Mouse (Mus musculus): Measurements from ENCODE around the gene Hoxb7. TPM values are rescaled to one million over a fixed set of nuclear protein-coding genes. Genes with fewer than 3 reads are reported as not detected.

The Hoxb7 gene
- polyA plus RNA-seq, 1 experiment from 2014 or later, result 8.3 TPM

- peak overlapping the region; percentile 8; the same call in 1 of the 2 replicates for H3K9ac ChIP-seq (ENCODE audit: low read length)
- H3K4me2 ChIP-seq (ENCODE audit: low read depth, low read length), result peak overlapping the region; percentile 50
- no peak for ATAC-seq (ENCODE audit: insufficient read depth, low FRiP score)
- H3K4me3 ChIP-seq (replicated peaks; ENCODE audit: low read length), result no peak overlapping the region
- WGBS, result 29% methylated on average over 3 of the region's 3 CpGs
- no peaks in the 10 kb centered on the region for H3K9me3 ChIP-seq (replicated peaks; ENCODE audit: control insufficient read depth, low read length)
- 0 out of 2 replicates have a peak overlapping the region, but pooled peaks have one; percentile 14 for H3K27ac ChIP-seq (ENCODE audit: low read length)
- H3K27me3 ChIP-seq (ENCODE audit: control insufficient read depth, insufficient read depth, low read length), result peaks cover 73% of the 10 kb centered on the region
- H3K4me1 ChIP-seq (ENCODE audit: control insufficient read depth, insufficient read depth, low read length), result peaks cover 26% of the 10 kb centered on the region
- no peaks in the 10 kb centered on the region for H3K36me3 ChIP-seq (ENCODE audit: control insufficient read depth, insufficient read depth, low read length)
Measured at GRCm38 (mm10) chr11:96297428-96297827, 11.0 kb downstream of the Hoxb7 start.

GRCm38 (mm10) chr11:96297968-96298635 is 11.7 kb downstream of the Hoxb7 start:
- peak overlapping the region; percentile 1; the same call in 1 of the 2 replicates for H3K27ac ChIP-seq (ENCODE audit: low read length)
- peaks cover 26% of the 10 kb centered on the region for H3K4me1 ChIP-seq (ENCODE audit: control insufficient read depth, insufficient read depth, low read length)
- ATAC-seq (ENCODE audit: insufficient read depth, low FRiP score), result no peak
- peak overlapping the region; percentile 58 for H3K4me3 ChIP-seq (replicated peaks; ENCODE audit: low read length)
- H3K27me3 ChIP-seq (ENCODE audit: control insufficient read depth, insufficient read depth, low read length), result peaks cover 74% of the 10 kb centered on the region
- H3K36me3 ChIP-seq (ENCODE audit: control insufficient read depth, insufficient read depth, low read length), result no peaks in the 10 kb centered on the region
- H3K9ac ChIP-seq (ENCODE audit: low read length), result no peak overlapping the region; the same call in 1 of the 2 replicates
- H3K4me2 ChIP-seq (ENCODE audit: low read depth, low read length), result peak overlapping the region; percentile 87
- H3K9me3 ChIP-seq (replicated peaks; ENCODE audit: control insufficient read depth, low read length), result no peaks in the 10 kb centered on the region
- WGBS, result 20% methylated on average over 11 of the region's 11 CpGs

GRCm38 (mm10) chr11:96298895-96299667 is 12.7 kb downstream of the Hoxb7 start:
- peaks cover 26% of the 10 kb centered on the region for H3K4me1 ChIP-seq (ENCODE audit: control insufficient read depth, insufficient read depth, low read length)
- H3K4me2 ChIP-seq (ENCODE audit: low read depth, low read length), result peak overlapping the region; percentile 87
- peak overlapping the region; percentile 73 for H3K27ac ChIP-seq (ENCODE audit: low read length)
- peak overlapping the region; percentile 81 for H3K9ac ChIP-seq (ENCODE audit: low read length)
- peak overlapping the region; percentile 58 for H3K4me3 ChIP-seq (replicated peaks; ENCODE audit: low read length)
- WGBS, result under 1% methylated on average over 66 of the region's 66 CpGs
- peaks cover 68% of the 10 kb centered on the region for H3K27me3 ChIP-seq (ENCODE audit: control insufficient read depth, insufficient read depth, low read length)
- no peaks in the 10 kb centered on the region for H3K36me3 ChIP-seq (ENCODE audit: control insufficient read depth, insufficient read depth, low read length)
- peak; percentile 32; the same call in 1 of the 2 replicates for ATAC-seq (ENCODE audit: insufficient read depth, low FRiP score)
- H3K9me3 ChIP-seq (replicated peaks; ENCODE audit: control insufficient read depth, low read length), result no peaks in the 10 kb centered on the region

GRCm38 (mm10) chr11:96299781-96300180 is 13.4 kb downstream of the Hoxb7 start:
- Histone ChIP-seq H3K36me3 (ENCODE audit: control insufficient read depth, insufficient read depth, low read length) (no peaks in the 10 kb centered on the region), H3K9me3 (replicated peaks; ENCODE audit: control insufficient read depth, low read length) (no peaks in the 10 kb centered on the region), H3K4me2 (ENCODE audit: low read depth, low read length) (peak overlapping the region; percentile 87), H3K9ac (ENCODE audit: low read length) (peak overlapping the region; percentile 81), H3K4me1 (ENCODE audit: control insufficient read depth, insufficient read depth, low read length) (peaks cover 26% of the 10 kb centered on the region), H3K27me3 (ENCODE audit: control insufficient read depth, insufficient read depth, low read length) (peaks cover 61% of the 10 kb centered on the region), H3K27ac (ENCODE audit: low read length) (peak overlapping the region; percentile 73), H3K4me3 (replicated peaks; ENCODE audit: low read length) (peak overlapping the region; percentile 58)
- 8% methylated on average over 9 of the region's 9 CpGs for WGBS
- ATAC-seq (ENCODE audit: insufficient read depth, low FRiP score), result no peak

GRCm38 (mm10) chr11:96300354-96301063 is 14.1 kb downstream of the Hoxb7 start:
- H3K27me3 ChIP-seq (ENCODE audit: control insufficient read depth, insufficient read depth, low read length), result peaks cover 57% of the 10 kb centered on the region
- no peak for ATAC-seq (ENCODE audit: insufficient read depth, low FRiP score)
- WGBS, result 4% methylated on average over 35 of the region's 35 CpGs

GRCm38 (mm10) chr11:96301064-96301431 is 14.6 kb downstream of the Hoxb7 start:
- 25% methylated on average over 10 of the region's 10 CpGs for WGBS
- ATAC-seq (ENCODE audit: insufficient read depth, low FRiP score), result no peak
- Histone ChIP-seq H3K9me3 (replicated peaks; ENCODE audit: control insufficient read depth, low read length) (no peaks in the 10 kb centered on the region), H3K4me1 (ENCODE audit: control insufficient read depth, insufficient read depth, low read length) (peaks cover 19% of the 10 kb centered on the region), H3K27me3 (ENCODE audit: control insufficient read depth, insufficient read depth, low read length) (peaks cover 57% of the 10 kb centered on the region), H3K27ac (ENCODE audit: low read length) (peak overlapping the region; percentile 73; the same call in 1 of the 2 replicates), H3K4me2 (ENCODE audit: low read depth, low read length) (peak overlapping the region; percentile 87), H3K36me3 (ENCODE audit: control insufficient read depth, insufficient read depth, low read length) (no peaks in the 10 kb centered on the region), H3K9ac (ENCODE audit: low read length) (peak overlapping the region; percentile 81), H3K4me3 (replicated peaks; ENCODE audit: low read length) (peak overlapping the region; percentile 58)

More at GRCm38 (mm10) chr11:96300354-96301063, 14.1 kb downstream of the Hoxb7 start:
- Histone ChIP-seq H3K4me1 (ENCODE audit: control insufficient read depth, insufficient read depth, low read length) (peaks cover 24% of the 10 kb centered on the region), H3K27ac (ENCODE audit: low read length) (peak overlapping the region; percentile 73), H3K4me2 (ENCODE audit: low read depth, low read length) (peak overlapping the region; percentile 87), H3K9me3 (replicated peaks; ENCODE audit: control insufficient read depth, low read length) (no peaks in the 10 kb centered on the region), H3K4me3 (replicated peaks; ENCODE audit: low read length) (peak overlapping the region; percentile 58), H3K9ac (ENCODE audit: low read length) (peak overlapping the region; percentile 81), H3K36me3 (ENCODE audit: control insufficient read depth, insufficient read depth, low read length) (no peaks in the 10 kb centered on the region)

- Histone ChIP-seq H3K9ac (ENCODE audit: low read length) (peak overlapping the region; percentile 50), H3K4me2 (ENCODE audit: low read depth, low read length) (peak overlapping the region; percentile 87), H3K27ac (ENCODE audit: low read length) (peak overlapping the region; percentile 89), H3K9me3 (replicated peaks; ENCODE audit: control insufficient read depth, low read length) (no peaks in the 10 kb centered on the region), H3K4me3 (replicated peaks; ENCODE audit: low read length) (peak overlapping the region; percentile 21), H3K36me3 (ENCODE audit: control insufficient read depth, insufficient read depth, low read length) (no peaks in the 10 kb centered on the region), H3K4me1 (ENCODE audit: control insufficient read depth, insufficient read depth, low read length) (peaks cover 15% of the 10 kb centered on the region; the same call in 1 of the 2 replicates), H3K27me3 (ENCODE audit: control insufficient read depth, insufficient read depth, low read length) (peaks cover 52% of the 10 kb centered on the region)
- ATAC-seq (ENCODE audit: insufficient read depth, low FRiP score), result no peak
- 13% methylated on average over 15 of the region's 15 CpGs for WGBS
Measured at GRCm38 (mm10) chr11:96301837-96302236, 15.4 kb downstream of the Hoxb7 start.

- peak overlapping the region; percentile 48 for H3K4me3 ChIP-seq (replicated peaks; ENCODE audit: low read length)
- H3K4me2 ChIP-seq (ENCODE audit: low read depth, low read length), result peak overlapping the region; percentile 87
- 27% methylated on average over 23 of the region's 23 CpGs for WGBS
- no peaks in the 10 kb centered on the region for H3K36me3 ChIP-seq (ENCODE audit: control insufficient read depth, insufficient read depth, low read length)
- H3K9me3 ChIP-seq (replicated peaks; ENCODE audit: control insufficient read depth, low read length), result no peaks in the 10 kb centered on the region
- peak overlapping the region; percentile 50 for H3K9ac ChIP-seq (ENCODE audit: low read length)
- no peak for ATAC-seq (ENCODE audit: insufficient read depth, low FRiP score)
- H3K4me1 ChIP-seq (ENCODE audit: control insufficient read depth, insufficient read depth, low read length), result peaks cover 15% of the 10 kb centered on the region; the same call in 1 of the 2 replicates
- peak overlapping the region; percentile 89 for H3K27ac ChIP-seq (ENCODE audit: low read length)
- H3K27me3 ChIP-seq (ENCODE audit: control insufficient read depth, insufficient read depth, low read length), result peaks cover 45% of the 10 kb centered on the region
Measured at GRCm38 (mm10) chr11:96302381-96303150, 16.1 kb downstream of the Hoxb7 start.

Data from stomach, embryonic 16.5 days (tissue).